8 mouse cellular contexts compared by ENCODE assay signal in genomic region chr7:29061522-29062037, GRCm38 (mm10).
DNase-seq lines count a peak whose midpoint lies in the region; ATAC-seq lines count a peak whose summit lies in the region.

No protein-coding gene starts in this region.

- no peaks in the 10 kb centered on the region for H3K36me3 ChIP-seq in hindbrain, embryonic 13.5 days
- H3K36me3 ChIP-seq in lung, embryonic 15.5 days = no peaks in the 10 kb centered on the region
- H3K36me3 ChIP-seq in stomach, embryonic 16.5 days (ENCODE audit: control insufficient read depth, insufficient read depth, low read length) = no peaks in the 10 kb centered on the region

- DNase-seq in CD4-positive, CD25-positive, alpha-beta regulatory T cell, adult 2 months (ENCODE audit: low read depth, low spot score) = peak; percentile 13
- DNase-seq in thymus, postnatal 0 days (ENCODE audit: low spot score) = peak; percentile 44
- DNase-seq in thymus, postnatal 25 days = no peak
- DNase-seq in left cerebral cortex, adult 9 months (ENCODE audit: low spot score in 2 of 2) = no peak

- no peak for ATAC-seq in CD4-positive, CD25-positive, alpha-beta regulatory T cell, adult 4 months
- 0 out of 2 replicates have a peak, but pooled peaks have one; percentile 17 for ATAC-seq in hindbrain, embryonic 13.5 days (ENCODE audit: low FRiP score)
- no peak; the same call in 1 of the 2 replicates for ATAC-seq in lung, embryonic 15.5 days (ENCODE audit: borderline replicate concordance, extremely low read depth, low FRiP score, low TSS enrichment)
- ATAC-seq in stomach, embryonic 16.5 days (ENCODE audit: insufficient read depth, low FRiP score) = peak; percentile 8; the same call in 1 of the 2 replicates

- H3K9me3 ChIP-seq in hindbrain, embryonic 13.5 days = no peaks in the 10 kb centered on the region
- H3K9me3 ChIP-seq in lung, embryonic 15.5 days = no peaks in the 10 kb centered on the region
- H3K9me3 ChIP-seq in stomach, embryonic 16.5 days (replicated peaks; ENCODE audit: control insufficient read depth, low read length) = no peaks in the 10 kb centered on the region

- peaks cover 46% of the 10 kb centered on the region for H3K27me3 ChIP-seq in hindbrain, embryonic 13.5 days
- peaks cover 5% of the 10 kb centered on the region; the same call in 1 of the 2 replicates for H3K27me3 ChIP-seq in lung, embryonic 15.5 days
- no peaks in the 10 kb centered on the region for H3K27me3 ChIP-seq in stomach, embryonic 16.5 days (ENCODE audit: control insufficient read depth, insufficient read depth, low read length)

- no peak overlapping the region for H3K9ac ChIP-seq in hindbrain, embryonic 13.5 days
- no peak overlapping the region for H3K9ac ChIP-seq in lung, embryonic 15.5 days
- no peak overlapping the region for H3K9ac ChIP-seq in stomach, embryonic 16.5 days (ENCODE audit: low read length)

- H3K4me3 ChIP-seq in hindbrain, embryonic 13.5 days = no peak overlapping the region
- peak overlapping the region; percentile 8; the same call in 1 of the 2 replicates for H3K4me3 ChIP-seq in lung, embryonic 15.5 days
- 0 out of 2 replicates have a peak overlapping the region, but pooled peaks have one; percentile 5 for H3K4me3 ChIP-seq in stomach, embryonic 16.5 days (replicated peaks; ENCODE audit: low read length)

- no peak overlapping the region for H3K27ac ChIP-seq in hindbrain, embryonic 13.5 days
- H3K27ac ChIP-seq in lung, embryonic 15.5 days = no peak overlapping the region
- no peak overlapping the region for H3K27ac ChIP-seq in stomach, embryonic 16.5 days (ENCODE audit: low read length)

- H3K4me1 ChIP-seq in hindbrain, embryonic 13.5 days (replicated peaks) = no peaks in the 10 kb centered on the region
- peaks cover 11% of the 10 kb centered on the region for H3K4me1 ChIP-seq in lung, embryonic 15.5 days
- no peaks in the 10 kb centered on the region for H3K4me1 ChIP-seq in stomach, embryonic 16.5 days (ENCODE audit: control insufficient read depth, insufficient read depth, low read length)

- WGBS in hindbrain, embryonic 13.5 days = 14% methylated on average over 19 of the region's 19 CpGs
- WGBS in lung, embryonic 15.5 days = 8% methylated on average over 19 of the region's 19 CpGs
- WGBS in stomach, embryonic 16.5 days = 12% methylated on average over 19 of the region's 19 CpGs

- no peak overlapping the region for H3K4me2 ChIP-seq in hindbrain, embryonic 13.5 days
- H3K4me2 ChIP-seq in lung, embryonic 15.5 days = 0 out of 2 replicates have a peak overlapping the region, but pooled peaks have one; percentile 20
- no peak overlapping the region for H3K4me2 ChIP-seq in stomach, embryonic 16.5 days (ENCODE audit: low read depth, low read length)

Comparison
In these comparisons a context has a peak if more than half of its experiments do, and no peak if none do; other contexts are left out.
1. DNase-seq: peak in CD4-positive, CD25-positive, alpha-beta regulatory T cell, adult 2 months (single experiment) and thymus, postnatal 0 days (single experiment); none in thymus, postnatal 25 days (single experiment) and left cerebral cortex, adult 9 months (0 of 2).
2. ATAC-seq: peak in hindbrain, embryonic 13.5 days (single experiment) and stomach, embryonic 16.5 days (single experiment); none in CD4-positive, CD25-positive, alpha-beta regulatory T cell, adult 4 months (single experiment) and lung, embryonic 15.5 days (single experiment).